Mouse (Mus musculus) E14TG2a.4 (cell line): Measurements from ENCODE around the gene Slc22a12.

ENCODE experiments used
- CTCF ChIP-seq: conservative IDR thresholded peaks from 2 replicates; pipeline ENCODE4 v1.5.1; 2014; ENCODE audit warnings: low read length
- NANOG ChIP-seq: IDR thresholded peaks from 2 replicates; pipeline ENCODE4 v1.6.1; 2014; ENCODE audit warnings: borderline replicate concordance, low read length, mixed read lengths

- no peak for TF ChIP-seq CTCF
- TF ChIP-seq NANOG = no peak
Observed at GRCm38 (mm10) chr19:6551215-6551614, 8.4 kb upstream of the Slc22a12 start.
